Mouse (Mus musculus): ENCODE measurements at regions not wholly inside any gene's neighbourhood (a gene's known extent, or its start where the extent isn't known, plus 50 kb on each side); places are given as distances from the start of the nearest gene placed in this dataset.

- no peak for TF ChIP-seq CTCF (conservative IDR thresholded peaks at IDR 0.05; ENCODE audit: insufficient read depth, insufficient read length, low read depth, low read length)
- no peak for TF ChIP-seq POLR2A (IDR thresholded peaks at IDR 0.05; ENCODE audit: low read depth, low read length)
These were observed 107.4 kb upstream of the Kitl start for GRCm38 (mm10) chr10:99908044-99908443.
